Mouse (Mus musculus): Measurements from ENCODE around the gene Kcne2.
A peak's percentile ranks its signal among the peaks of the same experiment; 100 is the strongest.

Kcne2 gene

DNA sequence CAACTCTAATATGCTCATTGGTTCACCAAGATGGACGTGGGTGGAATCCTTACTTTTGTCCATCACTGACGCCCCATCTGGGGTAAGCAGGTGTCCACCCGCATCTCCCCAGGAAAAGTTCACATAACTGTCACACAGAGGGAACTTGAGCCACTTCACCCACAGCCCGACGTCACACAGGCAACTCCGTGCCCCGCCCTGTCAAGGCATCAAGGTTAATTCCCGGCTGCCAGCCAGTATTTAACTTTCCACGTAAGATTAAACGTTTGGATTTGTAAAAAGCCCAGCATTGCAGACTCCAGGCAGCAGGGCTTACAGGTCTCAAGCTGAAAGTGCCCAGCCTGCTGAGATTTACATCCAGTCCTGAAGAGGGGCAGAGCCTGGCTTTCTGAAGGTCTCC is at the start of gene Kcne2:
Gene Kcne2, plus strand, starts transcription at position 289 of the 400 bp plus-strand sequence.
- DNase-seq (ENCODE audit: low read depth, low spot score): no peak

GRCm38 (mm10) chr16:92245909-92246308 is 46.3 kb upstream of the Kcne2 start:
- peak; percentile 65 for DNase-seq (ENCODE audit: low read depth, low spot score)

DNA sequence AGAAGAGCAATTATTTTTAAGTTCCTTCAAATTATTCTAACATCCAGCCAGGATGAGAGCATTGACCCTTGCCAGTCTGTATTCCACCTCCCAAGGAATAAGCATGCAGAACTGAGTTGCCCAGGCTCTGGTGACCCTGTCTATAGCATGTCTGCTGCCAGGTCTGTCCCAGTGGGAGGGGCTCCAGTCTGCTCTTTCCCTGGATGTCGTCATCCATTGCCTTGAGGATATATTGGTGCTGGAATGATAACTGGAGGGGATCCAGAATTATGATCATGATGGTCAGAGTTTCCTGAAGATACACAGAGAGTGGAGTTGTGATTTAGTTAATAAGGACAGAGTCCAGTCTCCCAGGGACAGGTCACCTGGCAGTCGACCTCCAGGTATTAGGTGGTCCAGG is 45.2 kb upstream of the Kcne2 start:
- no peak for DNase-seq (ENCODE audit: low read depth, low spot score)

DNA sequence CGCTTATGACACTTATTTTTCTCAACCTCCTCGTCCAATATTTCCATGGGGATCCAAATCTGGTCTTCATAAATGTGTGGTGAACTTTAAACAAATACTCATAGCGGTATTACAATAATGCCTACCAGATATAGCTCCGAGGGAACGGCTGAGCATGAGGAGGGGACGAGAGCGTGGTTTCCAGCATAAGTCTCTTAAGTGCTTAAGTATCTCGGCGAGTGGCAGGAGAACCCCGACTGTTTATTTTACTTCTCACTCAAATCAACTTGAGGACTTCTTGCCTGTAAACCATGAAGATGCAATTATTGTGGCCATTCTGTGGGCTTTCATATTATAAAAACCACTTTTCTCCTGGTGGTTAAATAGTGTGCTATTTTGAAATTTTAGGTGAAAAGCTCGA is 44.5 kb upstream of the Kcne2 start:
- no peak for DNase-seq (ENCODE audit: low read depth, low spot score)

- DNase-seq (ENCODE audit: low read depth, low spot score): no peak
Observed at GRCm38 (mm10) chr16:92249681-92250080, 42.5 kb upstream of the Kcne2 start.

DNA sequence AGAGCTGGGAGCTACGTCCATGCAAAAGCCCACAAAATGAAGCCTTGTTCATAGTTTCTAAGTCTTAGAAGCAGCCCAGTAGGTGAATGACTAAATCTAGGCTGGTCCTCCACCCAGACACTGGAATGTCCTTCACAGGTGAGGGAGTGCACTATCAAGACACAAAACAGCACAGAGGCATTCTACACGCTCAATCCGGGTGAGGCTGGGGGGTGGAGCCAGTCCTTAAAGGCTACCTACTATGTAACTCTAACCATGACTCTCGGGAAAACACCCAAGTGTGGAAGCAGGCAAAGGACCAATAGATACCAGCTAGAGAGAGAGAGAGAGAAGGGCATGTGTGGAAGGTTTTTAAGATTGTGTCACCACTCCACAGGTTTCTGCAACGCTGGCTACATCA is 41.7 kb upstream of the Kcne2 start:
- no peak for DNase-seq (ENCODE audit: low read depth, low spot score)

DNA sequence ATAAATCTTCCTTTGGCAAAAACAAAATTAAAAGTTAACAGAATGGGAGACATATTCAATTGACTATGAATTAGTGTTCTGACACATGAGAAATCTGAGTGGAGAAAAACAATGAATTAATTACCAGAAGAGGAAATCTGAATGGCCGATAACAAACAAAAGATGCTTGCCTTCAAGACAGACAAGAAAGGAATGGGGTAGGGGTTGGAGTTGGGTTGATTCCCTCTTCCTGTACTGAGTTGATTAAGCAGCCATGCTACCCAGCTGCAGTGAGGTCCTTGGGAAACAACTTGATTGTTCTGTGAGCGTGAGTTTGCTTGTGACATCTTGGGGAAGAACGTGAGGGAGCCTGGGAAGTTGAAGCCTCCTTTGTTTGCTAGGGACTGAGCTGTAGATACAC is 37.9 kb upstream of the Kcne2 start:
- DNase-seq (ENCODE audit: low read depth, low spot score): no peak

GRCm38 (mm10) chr16:92267861-92268260 is 24.3 kb upstream of the Kcne2 start:
- peak; percentile 63 for DNase-seq (ENCODE audit: low read depth, low spot score)

GRCm38 (mm10) chr16:92274516-92274915 is 17.7 kb upstream of the Kcne2 start:
- no peak for DNase-seq (ENCODE audit: low read depth, low spot score)

DNA sequence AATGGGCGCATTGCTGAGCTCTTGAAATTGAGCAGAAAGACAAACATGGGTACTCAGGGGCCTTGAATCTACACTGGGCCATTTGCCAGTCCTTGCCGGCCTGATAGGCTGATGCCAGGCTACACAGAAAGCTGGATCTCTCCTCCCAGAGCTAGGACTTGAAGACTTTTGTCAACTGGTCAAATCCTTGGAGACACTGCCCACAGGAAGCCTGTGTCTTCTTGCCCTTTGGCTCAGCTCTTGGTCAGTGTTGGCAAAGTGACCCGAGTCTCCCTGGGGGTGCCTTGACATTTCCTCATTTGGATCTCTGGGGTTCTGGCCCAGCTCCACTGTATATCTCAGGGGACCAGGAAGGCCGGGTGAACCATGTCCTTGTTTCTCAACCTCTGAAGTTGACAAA is 16.7 kb upstream of the Kcne2 start:
- DNase-seq (ENCODE audit: low read depth, low spot score): no peak

DNA sequence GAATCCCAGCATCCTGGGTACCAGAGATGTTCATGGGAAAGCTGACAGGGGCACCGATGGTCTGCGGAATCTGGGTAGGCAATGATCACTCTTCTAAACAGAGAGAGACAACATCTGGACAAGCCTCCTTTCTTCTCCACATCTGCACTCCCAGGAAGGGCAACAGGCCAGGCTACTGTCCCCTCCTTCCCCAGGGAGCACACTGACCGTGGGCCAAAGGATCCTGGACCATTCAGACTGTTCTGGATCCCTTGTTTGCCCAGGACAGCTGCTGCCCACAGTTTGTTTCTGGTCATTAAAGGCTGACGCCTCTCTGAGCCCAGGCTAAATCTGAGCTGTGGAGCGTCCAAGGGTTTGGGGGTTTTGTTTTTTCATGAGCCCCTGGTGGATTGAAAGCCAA is 9.5 kb upstream of the Kcne2 start:
- no peak for DNase-seq (ENCODE audit: low read depth, low spot score)

DNA sequence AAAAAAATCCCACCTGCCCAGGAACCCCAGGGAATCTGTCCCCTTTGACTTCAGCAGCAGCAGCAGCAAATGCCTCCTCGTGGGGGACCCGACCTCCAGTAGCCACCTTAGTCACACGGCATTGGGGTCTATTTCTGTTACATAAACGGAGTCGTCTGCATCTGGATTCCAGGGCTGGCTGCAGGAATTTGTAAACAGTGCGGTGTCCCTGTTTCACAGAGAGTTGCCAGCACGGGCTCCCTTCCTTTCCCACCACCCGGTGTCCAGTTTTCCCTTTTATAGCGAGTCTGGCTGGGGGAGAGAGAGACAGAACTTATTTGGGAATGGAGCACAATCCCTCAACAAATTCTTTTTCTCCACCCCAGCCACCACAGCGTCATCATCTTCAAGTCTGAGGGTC is 7.1 kb upstream of the Kcne2 start:
- no peak for DNase-seq (ENCODE audit: low read depth, low spot score)

- peak; percentile 85 for DNase-seq (ENCODE audit: low read depth, low spot score)
Observed at GRCm38 (mm10) chr16:92286609-92287008, 5.6 kb upstream of the Kcne2 start.

DNA sequence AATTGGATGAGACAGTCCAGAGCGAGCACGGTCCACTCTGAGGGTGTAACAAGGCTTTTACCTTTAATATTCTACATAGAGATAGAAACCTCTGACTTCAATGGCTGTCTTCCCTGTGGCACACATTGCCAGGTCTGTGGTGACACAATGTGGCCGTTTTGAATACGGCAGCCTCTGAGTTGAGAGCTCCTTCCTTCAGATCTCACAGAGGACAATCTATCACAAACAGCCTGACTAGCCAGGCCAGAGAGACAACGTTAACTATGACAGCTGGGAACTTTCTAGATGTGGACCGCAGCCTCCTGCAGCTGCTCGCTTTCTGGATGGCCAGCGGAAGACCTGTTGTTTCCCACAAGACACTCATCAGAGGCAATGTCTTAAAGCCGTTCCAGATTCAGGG is 3.4 kb upstream of the Kcne2 start:
- DNase-seq (ENCODE audit: low read depth, low spot score): no peak

- no peak for DNase-seq (ENCODE audit: low read depth, low spot score)
Observed at GRCm38 (mm10) chr16:92290045-92290444, 2.1 kb upstream of the Kcne2 start.

- no peak for DNase-seq (ENCODE audit: low read depth, low spot score)
Observed at GRCm38 (mm10) chr16:92294267-92294970, 2.2 kb downstream of the Kcne2 start.

DNA sequence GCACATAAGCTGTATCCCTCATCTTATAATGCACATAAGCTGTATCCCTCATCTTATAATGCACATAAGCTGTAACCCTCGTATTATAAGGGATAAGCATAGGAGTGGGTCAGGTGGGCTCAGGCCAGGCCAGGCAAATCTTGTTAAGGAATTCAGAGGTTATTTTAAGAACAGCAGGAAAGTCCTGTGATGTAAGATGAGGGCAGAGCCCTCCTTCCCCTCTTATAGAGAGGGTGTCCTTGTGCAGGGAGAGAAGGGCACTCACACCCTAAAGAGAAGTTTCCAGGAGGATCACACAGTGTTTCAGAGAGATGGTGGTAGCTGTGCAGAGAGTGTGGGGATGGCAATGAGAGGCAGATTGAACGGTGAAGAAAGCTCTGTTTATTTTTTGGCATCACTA is 3.1 kb downstream of the Kcne2 start:
- DNase-seq (ENCODE audit: low read depth, low spot score): no peak

GRCm38 (mm10) chr16:92300649-92301411 is 8.6 kb downstream of the Kcne2 start, which contains the start of gene Smim11:
TSS of gene Smim11 (plus strand) at chr16:92301286.
- peak; percentile 98 for DNase-seq (ENCODE audit: low read depth, low spot score)

DNA sequence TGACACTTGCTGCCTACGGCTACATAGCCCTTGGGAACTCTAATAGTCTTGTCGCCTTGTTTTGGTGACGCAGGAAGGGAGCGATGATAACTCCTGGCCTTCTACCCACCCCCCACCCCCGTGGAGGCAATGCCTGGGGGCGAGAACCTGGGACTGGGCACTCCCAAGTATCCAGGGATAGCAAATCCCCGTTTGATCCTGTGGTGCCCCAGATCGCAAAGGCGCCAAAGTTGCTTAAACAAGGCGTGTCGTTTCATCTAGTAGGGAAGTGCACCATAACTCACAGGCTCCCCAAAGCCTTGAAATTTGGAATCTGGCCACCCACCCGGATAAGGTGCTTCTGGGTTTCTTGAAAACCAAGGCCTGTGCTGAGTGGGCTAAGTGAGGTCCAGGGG is 9.2 kb downstream of the Kcne2 start:
- no peak for DNase-seq (ENCODE audit: low read depth, low spot score)

DNA sequence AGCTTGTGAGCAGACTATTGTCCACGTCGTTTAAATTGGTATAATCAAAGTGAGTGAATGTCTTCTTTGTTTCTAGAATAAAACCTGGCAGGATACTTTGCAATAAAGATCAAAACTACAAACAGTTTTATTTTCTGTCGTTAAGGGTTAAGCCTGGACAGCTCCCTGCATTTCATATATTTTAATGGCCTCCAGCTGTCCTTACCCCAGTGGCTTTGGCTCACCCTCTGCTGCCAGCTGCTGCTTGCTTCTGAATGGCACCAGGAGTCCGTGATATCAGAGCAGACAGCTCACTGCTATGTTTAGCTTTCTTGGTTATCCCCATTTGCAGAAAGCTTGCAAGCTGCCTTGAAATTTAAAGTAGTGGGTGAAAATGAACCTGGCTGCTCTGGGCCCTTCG is 9.8 kb downstream of the Kcne2 start:
- DNase-seq (ENCODE audit: low read depth, low spot score): no peak

DNA sequence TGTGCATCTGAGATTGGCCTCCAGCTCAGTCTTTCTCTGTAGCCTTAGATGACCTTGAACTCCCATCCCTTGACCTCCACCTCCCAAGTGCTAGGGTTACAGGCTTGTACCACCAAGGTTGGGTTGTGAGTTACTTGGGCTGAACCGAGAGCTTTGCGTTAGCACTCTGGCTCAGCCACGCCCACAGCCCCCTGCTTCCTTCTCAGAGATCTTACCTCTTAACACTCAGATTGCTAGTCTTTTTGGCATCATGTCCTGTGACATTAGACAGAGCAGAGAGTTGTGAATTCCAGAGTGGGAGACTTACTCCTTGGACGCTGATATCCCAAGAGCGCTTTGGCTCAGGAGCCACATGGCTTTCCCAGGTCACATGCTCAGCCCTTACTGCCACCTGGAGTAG is 10.3 kb downstream of the Kcne2 start:
- DNase-seq (ENCODE audit: low read depth, low spot score): peak; percentile 21

- DNase-seq (ENCODE audit: low read depth, low spot score): peak; percentile 69
Observed at GRCm38 (mm10) chr16:92305519-92305918, 13.3 kb downstream of the Kcne2 start.

DNA sequence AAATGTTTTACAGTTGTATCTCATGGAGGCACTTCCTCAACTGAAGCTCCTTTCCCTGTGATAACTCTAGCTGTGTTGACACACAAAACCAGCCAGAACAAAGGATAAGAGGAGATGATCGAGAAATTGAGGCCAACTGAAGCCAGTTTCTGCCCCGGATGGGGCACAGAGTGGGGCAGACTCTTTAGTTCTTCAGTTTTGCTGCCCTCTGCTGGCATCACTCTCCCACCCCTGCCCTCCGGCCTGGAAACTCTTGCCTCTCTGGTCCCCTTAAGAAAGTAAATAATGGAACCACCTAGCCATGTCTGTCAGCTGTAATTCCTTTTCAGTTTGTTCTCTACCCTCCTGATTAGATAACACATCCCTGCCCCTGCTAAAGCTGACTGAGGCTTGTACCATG is 15.8 kb downstream of the Kcne2 start:
- DNase-seq (ENCODE audit: low read depth, low spot score): no peak
